Mouse (Mus musculus) stomach, postnatal 0 days (tissue): ENCODE measurements around the gene Gtf2ird1. TPM values are rescaled to one million over a fixed set of nuclear protein-coding genes. Genes with fewer than 3 reads are reported as not detected.

Experiments used
- ATAC-seq: fragments of 200-750 bp; cut with Nextera tagmentation; 2 replicates; pipeline ENCODE4 v1.8.0; 2017; ENCODE audit not compliant: low FRiP score, low TSS enrichment
- DNase-seq: peaks from one replicate; pipeline ENCODE4 v3.0.0-alpha.2; 2016; ENCODE audit warnings: low spot score
- H3K27ac ChIP-seq: fragments of 300-500 bp; sonication (generic); replicated peaks from 2 replicates; pipeline ENCODE4 v1.5.1; 2014; ENCODE audit warnings: mild to moderate bottlenecking, control low read depth
- H3K27me3 ChIP-seq: fragments of 300-500 bp; sonication (generic); 2 replicates; pipeline ENCODE4 v1.6.1; 2014; ENCODE audit warnings: low read length; ENCODE audit not compliant: control insufficient read depth, insufficient read depth
- H3K36me3 ChIP-seq: fragments of 300-500 bp; sonication (generic); 2 replicates; pipeline ENCODE4 v1.6.1; 2014; ENCODE audit warnings: low read length, mixed read lengths; ENCODE audit not compliant: control insufficient read depth, insufficient read depth
- H3K4me1 ChIP-seq: fragments of 300-500 bp; sonication (generic); replicated peaks from 2 replicates; pipeline ENCODE4 v1.6.1; 2014; ENCODE audit warnings: antibody characterized with exemption; ENCODE audit not compliant: control insufficient read depth, insufficient read depth
- H3K4me2 ChIP-seq: fragments of 300-500 bp; sonication (generic); replicated peaks from 2 replicates; pipeline ENCODE4 v1.6.1; 2014; ENCODE audit warnings: low read depth, mild to moderate bottlenecking, control low read depth, moderate library complexity
- H3K4me3 ChIP-seq: fragments of 300-500 bp; sonication (generic); 2 replicates; pipeline ENCODE4 v1.5.1; 2014; ENCODE audit warnings: low read depth, low read length, control low read depth
- H3K9ac ChIP-seq: fragments of 300-500 bp; sonication (generic); 2 replicates; pipeline ENCODE4 v1.6.1; 2014; ENCODE audit warnings: mild to moderate bottlenecking, low read length, control low read depth, mixed read lengths
- H3K9me3 ChIP-seq: fragments of 300-500 bp; sonication (generic); 2 replicates; pipeline ENCODE4 v1.6.1; 2016; ENCODE audit warnings: low read length; ENCODE audit not compliant: control insufficient read depth
- CTCF ChIP-seq: IDR thresholded peaks from 2 replicates; pipeline ENCODE4 v1.5.1; 2016; ENCODE audit warnings: antibody characterized with exemption, low read depth, mild to moderate bottlenecking, moderate library complexity
- EP300 ChIP-seq: optimal IDR thresholded peaks from 2 replicates; pipeline ENCODE3; 2016; ENCODE audit warnings: antibody characterized with exemption
- WGBS: fragments of 180-500 bp; shearing (Covaris S2); extraction: QIAGEN DNeasy Blood & Tissue Kit; methylation state at CpG from one replicate; pipeline ENCODE4 v1.1.7; 2014; 5-methylcytosine and 5-hydroxymethylcytosine counted together
- polyA plus RNA-seq: library from polyadenylated mRNA; unstranded; fragments of >200 nt; fragmentation: Nextera tagmentation; extraction: Ambion mirVana; gene quantifications from 2 replicates; pipeline ENCODE4 v1.2.1, GENCODE M21; 2015

Gtf2ird1 gene
- polyA plus RNA-seq, 1 experiment from 2014 or later = 42.4 TPM

DNA sequence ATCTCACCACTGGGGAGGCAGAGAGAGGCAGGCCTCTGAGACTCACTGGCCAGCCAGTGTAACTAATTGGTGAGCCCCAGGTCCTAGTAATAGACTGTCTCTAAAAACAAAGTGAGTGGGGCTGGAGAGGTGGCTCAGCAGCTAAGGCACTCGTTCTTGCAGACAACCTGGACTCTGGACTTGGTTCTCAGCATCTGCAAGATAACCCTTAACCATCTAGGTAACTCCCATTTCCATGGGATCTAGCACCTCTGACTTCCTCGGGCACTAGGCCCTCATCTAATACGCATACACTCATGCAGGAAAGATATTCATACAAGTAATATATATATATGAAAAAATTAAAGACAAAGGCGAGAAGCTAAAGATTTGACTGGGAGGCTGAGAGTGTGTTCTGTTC is 26.4 kb downstream of the Gtf2ird1 start:
- TF ChIP-seq CTCF = no peak
- no peak for TF ChIP-seq EP300
- H3K4me3 ChIP-seq = no peak overlapping the region
- H3K27me3 ChIP-seq = no peaks in the 10 kb centered on the region
- no peaks in the 10 kb centered on the region for H3K36me3 ChIP-seq
- H3K27ac ChIP-seq = no peak overlapping the region
- H3K4me1 ChIP-seq = no peaks in the 10 kb centered on the region
- ATAC-seq (no peak), DNase-seq (no peak)
- no peak overlapping the region for H3K4me2 ChIP-seq
- WGBS = 71% methylated on average over 4 of the region's 4 CpGs
- H3K9me3 ChIP-seq = no peaks in the 10 kb centered on the region
- no peak overlapping the region for H3K9ac ChIP-seq

DNA sequence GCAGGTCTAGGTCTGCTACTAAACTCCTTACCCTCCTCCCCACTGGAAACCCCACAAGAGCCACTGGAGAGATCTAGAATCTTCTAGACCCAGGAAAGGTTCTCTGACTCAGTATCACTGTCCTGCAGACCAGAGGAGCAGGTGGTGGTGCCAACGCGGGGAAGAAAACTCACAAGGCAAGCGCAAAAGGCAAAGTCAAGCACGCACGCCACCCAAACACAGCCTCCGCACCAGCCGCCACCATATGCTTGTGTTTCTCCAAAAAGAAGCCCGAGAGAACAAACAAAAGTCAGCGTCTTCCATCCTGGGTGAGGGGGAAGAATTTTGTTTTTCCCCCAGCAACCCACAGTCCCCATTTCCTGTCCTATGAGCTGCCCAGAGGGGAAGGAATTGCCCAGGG is 28.9 kb downstream of the Gtf2ird1 start:
- WGBS = 75% methylated on average over 9 of the region's 9 CpGs
- no peak overlapping the region for H3K27ac ChIP-seq

DNA sequence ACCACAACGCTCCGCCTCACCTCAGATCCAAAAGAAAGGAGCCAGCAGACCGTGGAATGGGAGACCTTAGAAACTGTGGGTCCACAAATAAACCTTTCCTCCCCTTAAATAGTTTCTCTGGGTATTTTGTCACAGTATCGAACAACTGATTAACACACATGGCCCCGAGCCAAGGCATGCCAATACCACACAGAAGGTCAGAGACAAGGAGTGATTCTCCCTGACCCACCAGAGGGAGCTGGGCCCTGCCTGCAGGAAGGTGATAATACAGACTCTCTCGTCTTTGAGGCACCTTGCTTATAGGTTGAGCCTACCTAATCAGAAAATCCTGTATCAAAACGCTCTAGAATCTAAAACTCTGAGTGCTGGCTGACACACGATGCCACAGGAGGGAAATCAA is 30.9 kb downstream of the Gtf2ird1 start:
- Histone ChIP-seq H3K4me2 (no peak overlapping the region), H3K9ac (no peak overlapping the region), H3K4me1 (no peaks in the 10 kb centered on the region), H3K9me3 (no peaks in the 10 kb centered on the region), H3K27ac (no peak overlapping the region), H3K4me3 (no peak overlapping the region), H3K27me3 (no peaks in the 10 kb centered on the region), H3K36me3 (no peaks in the 10 kb centered on the region)
- 86% methylated on average over 7 of the region's 8 CpGs for WGBS
- DNase-seq (no peak), ATAC-seq (no peak)
- TF ChIP-seq CTCF (no peak), EP300 (no peak)

More for the DNA sequence above, 28.9 kb downstream of the Gtf2ird1 start:
- Histone ChIP-seq H3K4me3 (no peak overlapping the region), H3K4me2 (no peak overlapping the region), H3K9ac (no peak overlapping the region), H3K36me3 (no peaks in the 10 kb centered on the region), H3K27me3 (no peaks in the 10 kb centered on the region), H3K9me3 (no peaks in the 10 kb centered on the region), H3K4me1 (no peaks in the 10 kb centered on the region)
- DNase-seq (no peak), ATAC-seq (no peak)
- TF ChIP-seq CTCF = no peak
- no peak for TF ChIP-seq EP300

DNA sequence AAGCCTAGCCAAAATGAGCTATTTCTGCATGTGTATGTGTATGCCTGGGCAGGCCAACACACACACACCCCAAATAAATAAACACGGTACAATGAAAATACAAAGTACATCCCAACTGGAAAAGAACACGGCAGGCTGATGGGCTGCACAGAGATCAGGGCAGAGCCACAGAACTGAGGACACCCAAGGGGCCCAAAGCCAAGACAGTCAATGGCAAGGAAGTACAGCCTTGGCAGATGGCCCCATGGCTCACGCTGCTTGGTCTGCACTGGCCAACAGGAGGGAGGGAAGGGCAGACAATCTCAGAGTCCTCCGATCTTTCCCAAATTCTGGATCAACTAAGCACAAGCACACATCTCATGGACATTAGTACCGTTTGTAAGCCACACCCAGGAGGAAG is 32.6 kb downstream of the Gtf2ird1 start:
- ATAC-seq = no peak
- Histone ChIP-seq H3K4me1 (peaks cover 1% of the 10 kb centered on the region; the same call in 1 of the 2 replicates), H3K27me3 (no peaks in the 10 kb centered on the region), H3K9ac (no peak overlapping the region), H3K27ac (no peak overlapping the region), H3K4me3 (no peak overlapping the region), H3K36me3 (no peaks in the 10 kb centered on the region), H3K9me3 (no peaks in the 10 kb centered on the region), H3K4me2 (no peak overlapping the region)
- 71% methylated on average over 5 of the region's 5 CpGs for WGBS
- TF ChIP-seq CTCF = no peak
- no peak for TF ChIP-seq EP300
- no peak for DNase-seq

DNA sequence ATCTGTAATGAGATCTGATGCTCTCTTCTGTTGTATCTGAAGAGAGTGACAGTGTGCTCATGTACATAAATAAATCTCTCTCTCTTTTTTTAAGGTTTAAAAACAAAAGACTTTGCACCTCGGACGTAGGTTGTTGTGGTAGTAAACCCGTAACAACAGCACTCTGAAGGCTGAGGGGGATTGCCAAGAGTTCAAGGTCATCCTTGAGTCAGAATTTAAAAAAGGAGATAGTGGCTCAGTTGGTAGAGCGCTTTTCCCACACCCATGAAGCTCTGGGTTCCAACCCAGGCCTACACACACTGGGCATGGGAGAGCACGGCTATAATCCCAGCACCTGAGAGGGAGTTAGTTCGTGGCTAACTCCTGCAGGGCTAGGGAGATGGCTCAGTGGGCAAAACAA is 33.1 kb downstream of the Gtf2ird1 start:
- ATAC-seq = no peak

DNA sequence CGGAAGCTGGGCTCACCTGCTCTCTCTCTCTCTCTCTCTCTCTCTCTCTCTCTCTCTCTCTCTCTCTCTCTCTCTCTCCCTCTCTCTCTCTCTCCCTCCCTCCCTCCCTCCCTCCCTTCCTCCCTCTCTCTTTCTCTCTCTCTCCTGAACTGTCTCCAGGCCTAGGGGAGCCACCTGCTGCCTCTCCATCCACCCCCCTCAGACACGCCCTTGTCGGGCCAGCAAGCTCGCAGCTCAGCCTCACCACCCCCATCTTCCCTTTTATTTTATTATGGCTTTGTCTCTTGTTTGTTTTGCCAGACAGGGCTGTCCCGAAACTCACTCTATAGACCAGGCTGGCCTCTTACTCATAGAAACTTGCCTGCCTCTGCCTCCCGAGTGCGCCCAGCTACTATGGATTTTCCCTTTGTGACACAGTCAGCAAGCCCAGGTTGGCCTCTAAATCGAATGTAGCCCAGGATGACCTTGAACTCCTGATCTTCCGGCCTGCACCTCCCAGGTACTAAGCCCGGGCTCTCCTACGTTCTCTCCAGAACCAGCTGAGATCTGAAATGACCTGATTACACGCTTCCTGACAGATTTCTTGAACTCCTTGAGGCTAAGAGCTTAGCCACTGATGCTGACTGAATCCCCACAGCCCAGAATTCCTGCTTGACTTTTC is 34.1 kb downstream of the Gtf2ird1 start:
- Histone ChIP-seq H3K27me3 (no peaks in the 10 kb centered on the region), H3K9me3 (no peaks in the 10 kb centered on the region), H3K4me2 (no peak overlapping the region), H3K4me3 (no peak overlapping the region), H3K4me1 (peaks cover 4% of the 10 kb centered on the region; the same call in 1 of the 2 replicates), H3K36me3 (no peaks in the 10 kb centered on the region), H3K27ac (no peak overlapping the region), H3K9ac (no peak overlapping the region)
- no peak for DNase-seq
- WGBS = 81% methylated on average over 12 of the region's 12 CpGs
- no peak for ATAC-seq
- TF ChIP-seq EP300 (no peak), CTCF (no peak)

More for the DNA sequence above, 33.1 kb downstream of the Gtf2ird1 start:
- no peak for TF ChIP-seq CTCF
- no peak for TF ChIP-seq EP300
- no peaks in the 10 kb centered on the region for H3K9me3 ChIP-seq
- no peak overlapping the region for H3K4me2 ChIP-seq
- H3K36me3 ChIP-seq = no peaks in the 10 kb centered on the region
- peaks cover 4% of the 10 kb centered on the region; the same call in 1 of the 2 replicates for H3K4me1 ChIP-seq
- no peak overlapping the region for H3K9ac ChIP-seq
- H3K27me3 ChIP-seq = no peaks in the 10 kb centered on the region
- no peak overlapping the region for H3K4me3 ChIP-seq
- WGBS = 93% methylated on average over 6 of the region's 6 CpGs
- H3K27ac ChIP-seq = no peak overlapping the region
- DNase-seq = no peak
